8 mouse cellular contexts compared by ENCODE assay signal in genomic region chr14:34810763-34811489, GRCm38 (mm10). TPM values are rescaled to one million over a fixed set of nuclear protein-coding genes. Genes with fewer than 3 reads are reported as not detected.
DNase-seq lines count a peak whose midpoint lies in the region; ATAC-seq lines count a peak whose summit lies in the region.

No protein-coding gene starts in this region.

- H3K27me3 ChIP-seq in liver, embryonic 12.5 days (replicated peaks) = peaks cover 5% of the 10 kb centered on the region
- peaks cover 3% of the 10 kb centered on the region; the same call in 1 of the 2 replicates for H3K27me3 ChIP-seq in limb, embryonic 11.5 days (ENCODE audit: control insufficient read depth, insufficient read depth, low read length)
- peaks cover 1% of the 10 kb centered on the region; the same call in 1 of the 2 replicates for H3K27me3 ChIP-seq in neural tube, embryonic 11.5 days (ENCODE audit: control insufficient read depth, insufficient read depth, low read length)

- 24% methylated on average over 16 of the region's 16 CpGs for WGBS in liver, embryonic 12.5 days (ENCODE audit: insufficient replicate concordance)
- WGBS in limb, embryonic 11.5 days = 21% methylated on average over 16 of the region's 16 CpGs
- 20% methylated on average over 16 of the region's 16 CpGs for WGBS in neural tube, embryonic 11.5 days

- H3K9ac ChIP-seq in liver, embryonic 12.5 days = no peak overlapping the region
- H3K9ac ChIP-seq in limb, embryonic 11.5 days (ENCODE audit: low read length) = no peak overlapping the region
- no peak overlapping the region for H3K9ac ChIP-seq in neural tube, embryonic 11.5 days (ENCODE audit: low read length)

- no peak overlapping the region for H3K4me2 ChIP-seq in liver, embryonic 12.5 days
- H3K4me2 ChIP-seq in limb, embryonic 11.5 days (ENCODE audit: low read depth, severe bottlenecking) = no peak overlapping the region
- H3K4me2 ChIP-seq in neural tube, embryonic 11.5 days (ENCODE audit: low read depth) = peak overlapping the region; percentile 14; the same call in 1 of the 2 replicates

- no peaks in the 10 kb centered on the region for H3K9me3 ChIP-seq in liver, embryonic 12.5 days (replicated peaks)
- no peaks in the 10 kb centered on the region for H3K9me3 ChIP-seq in limb, embryonic 11.5 days (ENCODE audit: control insufficient read depth, low read length)
- no peaks in the 10 kb centered on the region for H3K9me3 ChIP-seq in neural tube, embryonic 11.5 days (ENCODE audit: control insufficient read depth, low read length)

- no peak overlapping the region for H3K4me3 ChIP-seq in liver, embryonic 12.5 days
- no peak overlapping the region for H3K4me3 ChIP-seq in limb, embryonic 11.5 days (ENCODE audit: low read depth, low read length)
- H3K4me3 ChIP-seq in neural tube, embryonic 11.5 days (ENCODE audit: low read depth, low read length) = no peak overlapping the region

- H3K27ac ChIP-seq in liver, embryonic 12.5 days = no peak overlapping the region
- H3K27ac ChIP-seq in limb, embryonic 11.5 days (replicated peaks; ENCODE audit: low read depth, low read length) = no peak overlapping the region
- no peak overlapping the region for H3K27ac ChIP-seq in neural tube, embryonic 11.5 days (ENCODE audit: low read depth, low read length)

- DNase-seq in liver = peak; percentile 59
- DNase-seq in cerebellum, adult 8-10 months = peak; percentile 67
- DNase-seq in forelimb bud, embryonic 11.5 days (ENCODE audit: low read depth, low spot score) = peak; percentile 84
- peak; percentile 44 for DNase-seq in hindlimb bud, embryonic 11.5 days (ENCODE audit: extremely low spot score, low read depth, low spot score)
- DNase-seq in limb, embryonic 11.5 days (ENCODE audit: low spot score) = peak; percentile 91
- peak; percentile 91 for DNase-seq in neural tube, embryonic 11.5 days (ENCODE audit: low spot score)
- DNase-seq in thymus, postnatal 14 days = peak; percentile 67

- ATAC-seq in liver, embryonic 12.5 days = no peak
- ATAC-seq in limb, embryonic 11.5 days (ENCODE audit: insufficient number of reproducible peaks, low FRiP score, low TSS enrichment, low read depth) = no peak
- ATAC-seq in neural tube, embryonic 11.5 days (ENCODE audit: insufficient read depth, low FRiP score, low TSS enrichment) = peak; percentile 78

- no peaks in the 10 kb centered on the region for H3K36me3 ChIP-seq in liver, embryonic 12.5 days
- no peaks in the 10 kb centered on the region for H3K36me3 ChIP-seq in limb, embryonic 11.5 days (ENCODE audit: control insufficient read depth, insufficient read depth, low read length)
- H3K36me3 ChIP-seq in neural tube, embryonic 11.5 days (ENCODE audit: control insufficient read depth, insufficient read depth, low read length) = no peaks in the 10 kb centered on the region

- no peaks in the 10 kb centered on the region for H3K4me1 ChIP-seq in liver, embryonic 12.5 days
- no peaks in the 10 kb centered on the region for H3K4me1 ChIP-seq in limb, embryonic 11.5 days (ENCODE audit: control insufficient read depth, insufficient read depth, low read length)
- no peaks in the 10 kb centered on the region for H3K4me1 ChIP-seq in neural tube, embryonic 11.5 days (ENCODE audit: control insufficient read depth, insufficient read depth, low read length)

RNA-seq across cellular contexts. Expression of gene Grid1, which starts 9.0 kb away (rescaled TPM):
- polyA plus RNA-seq in liver, embryonic 12.5 days (2016; fragmentation: Nextera tagmentation; extraction: Ambion mirVana) = 0.23 and 0.26 TPM in 2 replicates
- 0.17 TPM in 1 of 2 replicates, not detected in the other for polyA plus RNA-seq in limb, embryonic 11.5 days (2014; fragmentation: Nextera tagmentation; extraction: Ambion mirVana)
- 0.91 and 1.7 TPM in 2 replicates for polyA plus RNA-seq in neural tube, embryonic 11.5 days (2014; fragmentation: Nextera tagmentation; extraction: Ambion mirVana)
